Mouse (Mus musculus) C2C12 (cell line): ENCODE results near the gene Tor3a.

Experiments used
- CTCF ChIP-seq: IDR thresholded peaks from one replicate; pipeline ENCODE4 v1.5.1; 2011; ENCODE audit not compliant: control insufficient read depth, insufficient read depth, insufficient read length
- MYOG ChIP-seq: IDR thresholded peaks from one replicate; pipeline ENCODE4 v1.6.1; 2011; ENCODE audit not compliant: control insufficient read depth, insufficient read length; ENCODE audit errors: extremely low read depth
- USF1 ChIP-seq: IDR thresholded peaks from one replicate; pipeline ENCODE4 v1.6.1; 2011; ENCODE audit warnings: low read depth, mild to moderate bottlenecking, control low read depth, moderate library complexity

GRCm38 (mm10) chr1:156659906-156660659, 14.1 kb downstream of the Tor3a start:
- TF ChIP-seq USF1, result no peak
- TF ChIP-seq CTCF, result no peak
- TF ChIP-seq MYOG, result no peak
